Mouse (Mus musculus): ENCODE measurements around the gene Paqr6. TPM values are rescaled to one million over a fixed set of nuclear protein-coding genes. Genes with fewer than 3 reads are reported as not detected.
"Not testable (repeated sequence)": the region's sequence is repeated elsewhere in the genome, so short reads cannot be mapped to it uniquely, and the experiment has no call there.

The Paqr6 gene
- polyA plus RNA-seq, 1 experiment from 2014 or later, result 3.9 TPM

DNA sequence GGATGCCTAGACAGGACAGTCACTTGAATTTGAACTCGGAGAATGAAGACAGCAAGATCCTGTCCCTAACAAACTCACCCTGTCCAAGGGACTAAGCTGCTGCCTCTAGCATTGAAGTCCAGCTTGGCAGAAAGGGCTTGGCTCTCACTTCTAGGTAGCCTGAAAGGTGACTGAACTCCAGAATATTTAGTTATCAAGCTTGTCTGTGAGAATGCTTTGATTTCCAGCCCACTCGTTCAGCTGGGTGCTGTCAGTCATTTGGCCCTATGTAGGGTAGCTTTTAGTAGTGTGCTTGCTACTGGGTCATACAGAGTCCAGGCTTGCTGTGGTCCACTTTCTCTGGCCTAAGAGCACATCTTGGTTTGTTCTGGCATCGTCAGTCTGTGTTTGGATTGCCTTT is 25.4 kb upstream of the Paqr6 start:
- peaks cover 27% of the 10 kb centered on the region for H3K36me3 ChIP-seq
- no peak overlapping the region for H3K4me3 ChIP-seq
- no peak overlapping the region for H3K27ac ChIP-seq
- no peaks in the 10 kb centered on the region for H3K9me3 ChIP-seq (replicated peaks)
- whole genome bisulfite sequencing, result 60% methylated on average over 3 of the region's 3 CpGs
- H3K4me2 ChIP-seq, result no peak overlapping the region
- ATAC-seq (replicated peaks; ENCODE audit: insufficient number of reproducible peaks, insufficient read depth, low FRiP score, low read depth), result no peak
- H3K27me3 ChIP-seq, result no peaks in the 10 kb centered on the region
- no peak overlapping the region for H3K9ac ChIP-seq
- peaks cover 35% of the 10 kb centered on the region for H3K4me1 ChIP-seq (replicated peaks)

DNA sequence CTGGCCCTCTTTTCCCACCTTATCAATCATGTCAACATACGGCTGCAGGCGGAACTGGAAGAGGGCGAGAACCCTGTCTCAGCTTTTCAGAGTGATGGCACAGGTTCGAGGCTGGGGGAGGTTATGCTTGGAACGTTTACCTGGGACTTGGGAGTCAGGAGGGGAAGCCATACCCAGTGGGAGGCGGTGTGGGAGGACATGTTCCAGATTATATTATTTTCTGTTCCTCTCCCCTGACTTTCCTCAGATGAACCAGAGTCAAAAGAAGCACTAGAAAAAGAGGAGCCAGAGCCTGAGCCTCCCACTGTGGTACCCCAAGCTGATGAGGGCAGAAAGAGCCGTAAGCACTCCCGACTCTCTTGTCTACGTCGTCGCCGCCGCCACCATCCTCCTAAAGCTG is 13.7 kb upstream of the Paqr6 start:
- Histone ChIP-seq H3K36me3 (peaks cover 99% of the 10 kb centered on the region), H3K4me2 (no peak overlapping the region), H3K4me3 (no peak overlapping the region), H3K27me3 (no peaks in the 10 kb centered on the region), H3K9me3 (replicated peaks) (no peaks in the 10 kb centered on the region), H3K4me1 (replicated peaks) (no peaks in the 10 kb centered on the region), H3K27ac (no peak overlapping the region), H3K9ac (no peak overlapping the region)
- 71% methylated on average over 13 of the region's 13 CpGs for WGBS
- ATAC-seq (replicated peaks; ENCODE audit: insufficient number of reproducible peaks, insufficient read depth, low FRiP score, low read depth), result no peak

DNA sequence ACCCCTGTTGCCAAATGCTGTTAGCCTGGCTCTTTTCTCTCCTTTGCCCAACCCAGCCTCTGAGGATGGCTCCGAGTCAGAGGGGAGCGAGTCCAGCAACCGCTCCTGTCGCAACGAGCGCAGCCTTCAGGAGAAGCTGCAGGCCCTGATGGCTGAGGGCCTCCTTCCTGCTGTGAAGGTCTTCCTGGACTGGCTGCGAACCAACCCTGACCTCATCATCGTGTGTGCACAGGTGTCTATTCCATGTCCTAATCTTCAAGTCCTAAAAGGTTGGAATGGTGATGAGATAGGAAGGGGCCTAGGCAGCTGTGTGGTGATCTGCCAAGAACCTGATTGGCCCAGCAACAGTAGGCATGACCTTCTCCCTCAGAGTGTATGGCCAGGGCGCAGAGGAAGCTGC is 11.5 kb upstream of the Paqr6 start:
- Histone ChIP-seq H3K9ac (no peak overlapping the region), H3K4me2 (no peak overlapping the region), H3K4me1 (replicated peaks) (no peaks in the 10 kb centered on the region), H3K27me3 (no peaks in the 10 kb centered on the region), H3K4me3 (no peak overlapping the region), H3K36me3 (peaks cover 99% of the 10 kb centered on the region), H3K27ac (no peak overlapping the region), H3K9me3 (replicated peaks) (no peaks in the 10 kb centered on the region)
- no peak for ATAC-seq (replicated peaks; ENCODE audit: insufficient number of reproducible peaks, insufficient read depth, low FRiP score, low read depth)
- 86% methylated on average over 9 of the region's 9 CpGs for WGBS

DNA sequence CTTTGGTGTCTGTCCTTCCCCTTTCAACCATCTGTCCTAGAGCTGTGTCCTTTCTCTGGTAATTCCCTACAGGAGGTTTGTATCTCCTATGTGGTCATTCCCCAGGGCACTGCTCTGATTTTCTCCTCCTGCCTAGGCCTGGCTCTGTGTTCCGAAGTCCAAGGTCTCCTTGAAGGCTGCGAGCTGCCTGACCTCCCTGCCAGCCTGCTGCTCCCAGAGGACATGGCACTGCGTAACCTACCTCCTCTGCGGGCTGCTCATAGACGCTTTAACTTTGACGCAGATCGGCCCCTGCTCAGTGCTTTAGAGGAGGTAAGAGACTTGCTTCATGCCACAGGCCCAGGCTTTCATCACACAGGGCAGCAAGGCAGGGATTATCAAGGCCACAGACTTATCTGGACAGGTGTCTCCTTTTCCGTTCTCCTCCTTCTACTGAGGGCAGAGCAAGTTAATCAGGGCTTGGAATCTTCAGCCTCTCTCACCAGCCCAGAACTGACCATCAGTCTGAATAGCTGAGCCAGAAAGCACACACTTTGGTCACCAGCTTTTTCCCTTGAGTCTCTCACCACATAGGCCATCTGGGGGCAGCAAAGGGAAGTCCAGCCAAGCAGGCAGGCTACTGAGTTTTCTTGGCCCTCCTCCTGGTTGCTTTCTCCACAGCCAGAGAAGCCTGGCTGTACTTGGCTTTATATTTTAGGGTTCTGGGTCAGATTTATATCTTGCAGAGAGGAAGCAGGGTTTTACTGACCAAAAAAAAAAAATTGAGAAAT is 9.8 kb upstream of the Paqr6 start:
- peaks cover 10% of the 10 kb centered on the region; the same call in 1 of the 2 replicates for H3K4me1 ChIP-seq (replicated peaks)
- no peak overlapping the region for H3K4me2 ChIP-seq
- ATAC-seq (replicated peaks; ENCODE audit: insufficient number of reproducible peaks, insufficient read depth, low FRiP score, low read depth), result no peak
- WGBS, result 89% methylated on average over 8 of the region's 8 CpGs
- no peak overlapping the region for H3K4me3 ChIP-seq
- no peak overlapping the region for H3K27ac ChIP-seq
- H3K9ac ChIP-seq, result no peak overlapping the region
- no peaks in the 10 kb centered on the region for H3K27me3 ChIP-seq
- H3K9me3 ChIP-seq (replicated peaks), result no peaks in the 10 kb centered on the region
- H3K36me3 ChIP-seq, result peaks cover 100% of the 10 kb centered on the region

DNA sequence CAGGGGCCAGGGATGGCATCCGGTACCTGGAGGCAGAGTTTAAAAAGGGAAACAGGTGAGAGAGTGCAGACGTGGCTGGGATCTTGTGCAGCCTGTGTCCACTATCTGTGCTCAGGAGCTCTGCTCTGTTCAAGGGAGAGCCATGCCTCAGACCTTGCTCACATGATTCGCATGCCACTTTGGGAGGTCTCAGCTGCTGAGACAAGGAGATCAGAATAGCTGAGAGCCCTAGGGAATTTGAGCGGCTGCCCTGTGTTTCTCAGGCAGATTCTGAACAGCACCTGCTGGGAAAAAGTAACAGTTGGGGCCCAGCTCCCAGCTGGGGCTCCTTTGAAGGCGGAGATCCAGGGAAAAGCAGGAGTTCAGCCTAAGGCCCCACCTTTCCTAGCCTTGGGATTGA is 4.8 kb upstream of the Paqr6 start:
- H3K36me3 ChIP-seq, result peaks cover 77% of the 10 kb centered on the region
- H3K4me3 ChIP-seq, result no peak overlapping the region
- H3K27ac ChIP-seq, result peak overlapping the region; percentile 56
- H3K9me3 ChIP-seq (replicated peaks), result no peaks in the 10 kb centered on the region
- H3K9ac ChIP-seq, result peak overlapping the region; percentile 14; the same call in 1 of the 2 replicates
- no peak overlapping the region for H3K4me2 ChIP-seq
- ATAC-seq (replicated peaks; ENCODE audit: insufficient number of reproducible peaks, insufficient read depth, low FRiP score, low read depth), result no peak
- H3K4me1 ChIP-seq (replicated peaks), result peaks cover 43% of the 10 kb centered on the region
- peaks cover 3% of the 10 kb centered on the region for H3K27me3 ChIP-seq
- 46% methylated on average over 5 of the region's 5 CpGs for WGBS

DNA sequence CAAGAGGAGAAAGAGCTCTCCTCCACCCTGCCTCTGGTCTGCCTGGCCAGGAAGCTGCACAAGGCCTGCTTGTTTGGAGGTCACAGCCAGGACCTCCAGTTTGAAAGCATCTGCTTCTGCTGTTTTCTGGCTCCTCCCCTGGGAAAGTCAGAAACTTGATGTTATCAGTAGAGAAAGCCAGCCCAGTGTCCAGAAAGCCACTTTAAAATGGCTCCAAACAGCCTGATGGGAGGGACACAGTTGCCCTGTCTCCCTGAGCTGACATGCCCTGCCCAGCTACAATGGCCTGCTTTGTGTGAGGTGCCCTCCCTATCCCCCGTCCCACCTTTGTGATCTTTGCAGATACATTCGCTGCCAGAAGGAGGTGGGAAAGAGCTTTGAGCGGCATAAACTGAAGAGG is 4.4 kb upstream of the Paqr6 start:
- H3K4me1 ChIP-seq (replicated peaks), result peaks cover 47% of the 10 kb centered on the region
- no peak overlapping the region for H3K4me2 ChIP-seq
- H3K27me3 ChIP-seq, result peaks cover 8% of the 10 kb centered on the region
- WGBS, result 68% methylated on average over 3 of the region's 3 CpGs
- H3K36me3 ChIP-seq, result peaks cover 73% of the 10 kb centered on the region
- H3K9me3 ChIP-seq (replicated peaks), result no peaks in the 10 kb centered on the region
- peak overlapping the region; percentile 56 for H3K27ac ChIP-seq
- H3K4me3 ChIP-seq, result no peak overlapping the region
- no peak for ATAC-seq (replicated peaks; ENCODE audit: insufficient number of reproducible peaks, insufficient read depth, low FRiP score, low read depth)
- peak overlapping the region; percentile 28; the same call in 1 of the 2 replicates for H3K9ac ChIP-seq

DNA sequence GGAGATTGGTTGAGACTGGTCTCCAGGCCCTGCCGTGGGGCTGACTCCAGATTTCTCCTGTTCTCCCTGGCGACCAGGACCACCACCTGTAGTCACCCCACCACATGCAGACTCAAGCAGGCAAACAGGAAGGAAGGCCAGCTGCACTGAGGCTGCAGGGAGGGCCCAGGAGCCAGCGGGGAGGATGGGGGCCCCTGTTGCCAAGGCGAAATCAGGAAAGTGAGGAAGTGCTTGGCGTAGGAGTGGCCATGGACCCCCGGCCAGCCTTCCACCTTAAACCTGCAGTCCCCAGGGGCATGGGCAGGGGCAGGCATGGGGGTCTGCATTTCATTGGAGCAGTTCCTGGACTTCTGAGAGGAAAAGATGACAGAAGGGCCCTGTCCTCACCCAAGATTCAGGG is 3.3 kb upstream of the Paqr6 start:
- 69% methylated on average over 6 of the region's 6 CpGs for WGBS
- no peak overlapping the region for H3K4me3 ChIP-seq
- no peak overlapping the region for H3K9ac ChIP-seq
- no peak for ATAC-seq (replicated peaks; ENCODE audit: insufficient number of reproducible peaks, insufficient read depth, low FRiP score, low read depth)
- no peaks in the 10 kb centered on the region for H3K9me3 ChIP-seq (replicated peaks)
- H3K27me3 ChIP-seq, result peaks cover 19% of the 10 kb centered on the region
- 0 out of 2 replicates have a peak overlapping the region, but pooled peaks have one; percentile 56 for H3K27ac ChIP-seq
- H3K4me1 ChIP-seq (replicated peaks), result peaks cover 49% of the 10 kb centered on the region
- H3K4me2 ChIP-seq, result no peak overlapping the region
- H3K36me3 ChIP-seq, result peaks cover 62% of the 10 kb centered on the region

DNA sequence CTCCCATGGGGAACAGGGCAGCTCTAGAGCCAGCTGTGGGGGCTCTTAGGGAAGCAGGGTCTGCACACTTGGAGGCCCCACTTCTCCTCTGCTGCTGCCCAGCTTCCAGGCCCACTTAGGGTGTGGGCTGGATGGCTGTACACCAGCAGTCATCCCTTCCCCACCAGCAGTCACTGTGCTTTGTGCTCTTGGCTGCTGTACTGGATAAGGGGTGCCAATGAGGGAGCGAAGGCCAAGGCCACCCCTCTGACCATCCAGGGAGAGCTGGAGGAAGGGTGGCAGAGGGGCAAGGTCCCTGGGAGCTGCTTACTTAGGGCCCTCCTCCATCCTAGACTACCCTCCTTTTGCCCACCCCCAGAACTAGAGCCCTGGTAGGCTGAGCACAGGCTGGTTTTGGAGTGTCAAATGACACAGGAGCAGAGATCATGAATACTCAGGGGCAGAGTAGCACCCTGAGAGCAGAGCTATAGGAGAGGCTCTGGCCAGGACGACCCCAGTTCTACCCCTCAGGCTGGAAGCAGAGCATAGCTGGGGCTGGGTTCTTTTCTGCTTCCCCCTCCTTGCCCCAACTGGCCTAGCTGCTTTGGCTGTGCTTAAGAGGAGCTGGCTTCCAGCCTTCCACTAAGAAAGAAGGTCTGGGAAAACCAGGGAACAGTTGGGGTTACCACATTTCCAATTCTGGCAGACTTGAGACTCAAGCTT is 2.6 kb upstream of the Paqr6 start:
- Histone ChIP-seq H3K27me3 (peaks cover 23% of the 10 kb centered on the region), H3K4me1 (replicated peaks) (peaks cover 49% of the 10 kb centered on the region), H3K27ac (no peak overlapping the region), H3K9ac (no peak overlapping the region), H3K36me3 (peaks cover 55% of the 10 kb centered on the region), H3K9me3 (replicated peaks) (no peaks in the 10 kb centered on the region), H3K4me2 (no peak overlapping the region), H3K4me3 (no peak overlapping the region)
- 89% methylated on average over 2 of the region's 2 CpGs for WGBS
- ATAC-seq (replicated peaks; ENCODE audit: insufficient number of reproducible peaks, insufficient read depth, low FRiP score, low read depth), result no peak; the same call in 1 of the 2 replicates

DNA sequence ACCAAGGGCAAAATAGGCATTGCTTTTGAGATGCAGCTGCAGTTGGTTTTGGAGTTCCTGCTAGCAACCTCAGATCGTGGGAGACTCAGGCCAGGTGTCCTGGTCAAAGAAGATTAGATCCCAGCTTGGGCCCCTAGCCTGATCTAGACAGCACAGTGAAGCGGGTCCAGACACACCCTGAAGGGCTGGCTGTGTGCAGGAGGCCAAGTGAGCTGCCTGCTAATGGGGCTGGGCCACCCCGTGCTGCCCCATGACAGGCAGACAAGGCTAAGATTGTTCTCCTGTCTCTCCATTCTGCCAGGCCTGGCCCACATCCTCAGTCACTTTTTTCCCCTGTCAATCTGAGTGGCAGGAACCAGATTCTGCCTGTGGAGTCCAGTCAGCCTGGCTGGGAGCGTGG is 684 bp upstream of the Paqr6 start:
- ATAC-seq (replicated peaks; ENCODE audit: insufficient number of reproducible peaks, insufficient read depth, low FRiP score, low read depth), result no peak
- Histone ChIP-seq H3K9ac (no peak overlapping the region), H3K4me2 (no peak overlapping the region), H3K27me3 (peaks cover 23% of the 10 kb centered on the region), H3K4me3 (no peak overlapping the region), H3K9me3 (replicated peaks) (no peaks in the 10 kb centered on the region), H3K36me3 (peaks cover 36% of the 10 kb centered on the region), H3K4me1 (replicated peaks) (peaks cover 52% of the 10 kb centered on the region), H3K27ac (peak overlapping the region; percentile 20; the same call in 1 of the 2 replicates)
- WGBS, result 35% methylated on average over 4 of the region's 4 CpGs

DNA sequence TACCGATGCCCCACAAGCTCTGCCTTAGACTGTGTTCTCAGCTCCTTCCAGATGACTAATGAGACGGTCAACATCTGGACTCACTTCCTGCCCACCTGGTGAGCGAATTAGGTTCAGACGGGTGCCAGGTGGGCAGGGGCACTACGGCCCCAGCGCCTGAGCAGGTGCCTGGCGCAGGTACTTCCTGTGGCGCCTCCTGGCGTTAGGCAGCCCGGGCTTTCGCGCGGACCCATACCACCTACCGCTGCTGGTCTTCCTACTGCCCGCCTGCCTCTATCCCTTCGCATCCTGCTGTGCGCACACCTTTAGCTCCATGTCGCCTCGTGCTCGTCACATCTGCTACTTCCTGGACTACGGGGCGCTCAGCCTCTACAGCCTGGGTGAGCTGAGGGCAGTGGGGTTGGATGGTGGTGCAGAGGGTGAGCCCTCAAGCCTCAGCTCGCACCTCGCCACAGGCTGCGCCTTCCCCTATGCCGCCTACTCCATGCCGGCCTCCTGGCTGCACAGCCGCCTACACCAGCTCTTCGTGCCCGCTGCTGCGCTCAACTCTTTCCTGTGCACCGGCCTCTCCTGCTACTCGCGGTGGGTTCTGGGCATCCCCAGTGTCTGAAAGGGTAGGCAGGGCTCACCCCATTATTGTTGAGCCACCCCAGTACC is 1.4 kb downstream of the Paqr6 start:
- 33% methylated on average over 34 of the region's 34 CpGs for WGBS
- Histone ChIP-seq H3K9ac (no peak overlapping the region), H3K9me3 (replicated peaks) (no peaks in the 10 kb centered on the region), H3K36me3 (peaks cover 15% of the 10 kb centered on the region), H3K4me1 (replicated peaks) (peaks cover 33% of the 10 kb centered on the region), H3K4me3 (no peak overlapping the region), H3K27ac (no peak overlapping the region), H3K4me2 (no peak overlapping the region), H3K27me3 (peaks cover 23% of the 10 kb centered on the region)
- ATAC-seq (replicated peaks; ENCODE audit: insufficient number of reproducible peaks, insufficient read depth, low FRiP score, low read depth), result no peak

DNA sequence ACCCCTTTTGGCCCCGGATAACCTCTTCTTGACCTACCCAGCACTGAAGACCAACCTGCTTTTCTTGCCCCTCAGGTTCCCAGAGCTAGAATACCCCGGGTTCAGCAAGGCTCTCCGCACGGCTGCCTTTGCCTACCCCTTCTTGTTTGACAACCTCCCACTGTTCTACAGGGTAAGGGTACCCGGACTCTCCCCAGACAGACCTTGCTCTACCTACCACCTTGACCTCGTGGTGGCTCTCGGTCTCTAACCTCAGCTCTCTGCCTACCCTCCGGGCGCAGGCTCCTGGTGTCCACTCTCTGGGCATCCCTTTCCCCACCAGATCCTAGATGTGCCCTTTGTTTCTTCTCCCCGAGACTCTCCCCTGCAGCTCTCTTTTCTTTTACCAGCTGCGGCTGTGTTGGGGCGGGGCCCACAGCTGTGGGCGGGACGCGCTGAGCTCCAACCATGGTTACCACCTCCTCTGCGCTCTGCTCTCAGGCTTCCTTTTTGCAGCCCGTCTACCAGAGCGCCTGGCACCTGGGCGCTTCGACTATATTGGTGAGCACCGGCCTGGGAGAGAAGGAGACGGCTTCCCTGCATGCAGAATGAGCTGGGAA is 2.5 kb downstream of the Paqr6 start:
- Histone ChIP-seq H3K4me2 (peak overlapping the region; percentile 56), H3K4me1 (replicated peaks) (peaks cover 24% of the 10 kb centered on the region), H3K4me3 (0 out of 2 replicates have a peak overlapping the region, but pooled peaks have one; percentile 28), H3K27me3 (peaks cover 23% of the 10 kb centered on the region)
- ATAC-seq (replicated peaks; ENCODE audit: insufficient number of reproducible peaks, insufficient read depth, low FRiP score, low read depth), result peak; percentile 29; the same call in 1 of the 2 replicates
- H3K9me3 ChIP-seq (replicated peaks); H3K9ac ChIP-seq; H3K27ac ChIP-seq; H3K36me3 ChIP-seq: not testable (repeated sequence)
- 9% methylated on average over 19 of the region's 22 CpGs for WGBS

All from heart, embryonic 15.5 days (tissue).